Mouse (Mus musculus): Measurements from ENCODE around the gene 4930562C15Rik. TPM values are rescaled to one million over a fixed set of nuclear protein-coding genes. Genes with fewer than 3 reads are reported as not detected.
"Not testable (repeated sequence)": the region's sequence is repeated elsewhere in the genome, so short reads cannot be mapped to it uniquely, and the experiment has no call there.

Gene 4930562C15Rik
- polyA plus RNA-seq (2015; fragmentation: Nextera tagmentation; extraction: Ambion mirVana) = 0.31 TPM in 1 of 2 replicates, not detected in the other

- no peak for DNase-seq (ENCODE audit: low spot score)
Observed at GRCm38 (mm10) chr16:4835191-4835590, at the start of gene 4930562C15Rik. Gene 4930562C15Rik (plus strand): TSS chr16:4835416.

GRCm38 (mm10) chr16:4785706-4786105 is 49.5 kb upstream of the 4930562C15Rik start:
- DNase-seq (ENCODE audit: low spot score) = no peak

GRCm38 (mm10) chr16:4788176-4788575 is 47.0 kb upstream of the 4930562C15Rik start:
- no peak for DNase-seq (ENCODE audit: low spot score)

- DNase-seq (ENCODE audit: low spot score) = peak; percentile 32
Observed at GRCm38 (mm10) chr16:4789311-4789768, 45.9 kb upstream of the 4930562C15Rik start.

GRCm38 (mm10) chr16:4789810-4790559 is 45.2 kb upstream of the 4930562C15Rik start, which contains the start of gene Cdip1:
Gene Cdip1 (minus strand): TSS chr16:4790292.
- DNase-seq (ENCODE audit: low spot score) = peak; percentile 94

- DNase-seq (ENCODE audit: low spot score) = peak; percentile 29
Observed at GRCm38 (mm10) chr16:4791332-4791731, 43.9 kb upstream of the 4930562C15Rik start.

GRCm38 (mm10) chr16:4796631-4797030 is 38.6 kb upstream of the 4930562C15Rik start:
- DNase-seq (ENCODE audit: low spot score) = no peak

GRCm38 (mm10) chr16:4818349-4818748 is 16.9 kb upstream of the 4930562C15Rik start:
- DNase-seq (ENCODE audit: low spot score) = no peak

GRCm38 (mm10) chr16:4824466-4824865 is 10.8 kb upstream of the 4930562C15Rik start:
- not testable (repeated sequence) for DNase-seq (ENCODE audit: low spot score)

- DNase-seq (ENCODE audit: low spot score) = no peak
Observed at GRCm38 (mm10) chr16:4827639-4828038, 7.6 kb upstream of the 4930562C15Rik start.

- DNase-seq (ENCODE audit: low spot score) = no peak
Observed at GRCm38 (mm10) chr16:4829271-4829900, 5.8 kb upstream of the 4930562C15Rik start.

- DNase-seq (ENCODE audit: low spot score) = peak; percentile 38
Observed at GRCm38 (mm10) chr16:4831650-4832419, 3.4 kb upstream of the 4930562C15Rik start.

- DNase-seq (ENCODE audit: low spot score) = no peak
Observed at GRCm38 (mm10) chr16:4833858-4834257, 1.4 kb upstream of the 4930562C15Rik start.

- DNase-seq (ENCODE audit: low spot score) = no peak
Observed at GRCm38 (mm10) chr16:4837631-4838030, 2.4 kb downstream of the 4930562C15Rik start.

GRCm38 (mm10) chr16:4839552-4839951 is 4.3 kb downstream of the 4930562C15Rik start:
- no peak for DNase-seq (ENCODE audit: low spot score)

- no peak for DNase-seq (ENCODE audit: low spot score)
Observed at GRCm38 (mm10) chr16:4840231-4840630, 5.0 kb downstream of the 4930562C15Rik start.

- DNase-seq (ENCODE audit: low spot score) = no peak
Observed at GRCm38 (mm10) chr16:4847041-4847440, 11.8 kb downstream of the 4930562C15Rik start.

GRCm38 (mm10) chr16:4848090-4848489 is 12.9 kb downstream of the 4930562C15Rik start:
- no peak for DNase-seq (ENCODE audit: low spot score)

- DNase-seq (ENCODE audit: low spot score) = no peak
Observed at GRCm38 (mm10) chr16:4850361-4850760, 15.1 kb downstream of the 4930562C15Rik start.

- no peak for DNase-seq (ENCODE audit: low spot score)
Observed at GRCm38 (mm10) chr16:4850938-4851628, 15.9 kb downstream of the 4930562C15Rik start.

GRCm38 (mm10) chr16:4855046-4855650 is 19.9 kb downstream of the 4930562C15Rik start:
- DNase-seq (ENCODE audit: low spot score) = no peak
